24 mouse cellular contexts compared by ENCODE assay signal in genomic region chr1:138166233-138166771, GRCm38 (mm10). TPM values are rescaled to one million over a fixed set of nuclear protein-coding genes. Genes with fewer than 3 reads are reported as not detected.
DNase-seq lines count a peak whose midpoint lies in the region; ATAC-seq lines count a peak whose summit lies in the region.
"Had no signal": no experiment of that assay in that cellular context is flagged by ENCODE, and none has a peak within 500 bp of the region (broad histone marks: within the 10 kb centered on the region; RNA-seq: fewer than 3 reads in every experiment).

No protein-coding gene starts in this region.

- H3K27ac ChIP-seq in intestine, embryonic 15.5 days, result no peak overlapping the region
- no peak overlapping the region for H3K27ac ChIP-seq in heart, embryonic 12.5 days (ENCODE audit: poor library complexity, severe bottlenecking)
- H3K27ac ChIP-seq: embryonic facial prominence, embryonic 10.5 days; embryonic facial prominence, embryonic 12.5 days; forebrain, embryonic 13.5 days; forebrain, embryonic 15.5 days had no signal

- no peaks in the 10 kb centered on the region for H3K36me3 ChIP-seq in intestine, embryonic 15.5 days
- H3K36me3 ChIP-seq in heart, embryonic 12.5 days, result no peaks in the 10 kb centered on the region
- H3K36me3 ChIP-seq: embryonic facial prominence, embryonic 10.5 days; embryonic facial prominence, embryonic 12.5 days; forebrain, embryonic 15.5 days; G1E had no signal

- H3K4me2 ChIP-seq in intestine, embryonic 15.5 days (replicated peaks), result no peak overlapping the region
- no peak overlapping the region for H3K4me2 ChIP-seq in heart, embryonic 12.5 days
- H3K4me2 ChIP-seq: embryonic facial prominence, embryonic 12.5 days; forebrain, embryonic 13.5 days; forebrain, embryonic 15.5 days had no signal

- H3K9me3 ChIP-seq in intestine, embryonic 15.5 days, result no peaks in the 10 kb centered on the region
- H3K9me3 ChIP-seq in heart, embryonic 12.5 days (replicated peaks), result no peaks in the 10 kb centered on the region
- H3K9me3 ChIP-seq: embryonic facial prominence, embryonic 10.5 days; embryonic facial prominence, embryonic 12.5 days; forebrain, embryonic 13.5 days; forebrain, embryonic 15.5 days had no signal

- intact Hi-C loops in heart, postnatal 25 days (cut with DNase I), result no loop called here

- ATAC-seq in activated CD4-positive, CD25-positive, alpha-beta regulatory T cell, adult 4 months, result peak; percentile 31
- peak; percentile 30 for ATAC-seq in inflammation-experienced regulatory T-cells, adult 6 months
- no peak for ATAC-seq in intestine, embryonic 15.5 days
- no peak for ATAC-seq in heart, embryonic 12.5 days (ENCODE audit: insufficient number of reproducible peaks, low FRiP score)
- ATAC-seq: forebrain, embryonic 13.5 days; forebrain, embryonic 15.5 days; forebrain, postnatal 0 days; Patski had no signal

- no peaks in the 10 kb centered on the region for H3K4me1 ChIP-seq in intestine, embryonic 15.5 days (replicated peaks)
- H3K4me1 ChIP-seq in heart, embryonic 12.5 days (replicated peaks), result no peaks in the 10 kb centered on the region
- H3K4me1 ChIP-seq: embryonic facial prominence, embryonic 10.5 days; embryonic facial prominence, embryonic 12.5 days; forebrain, embryonic 13.5 days; forebrain, embryonic 15.5 days had no signal

- H3K27me3 ChIP-seq in intestine, embryonic 15.5 days (replicated peaks), result no peaks in the 10 kb centered on the region
- no peaks in the 10 kb centered on the region for H3K27me3 ChIP-seq in heart, embryonic 12.5 days (replicated peaks)
- H3K27me3 ChIP-seq: CH12.LX; embryonic facial prominence, embryonic 12.5 days; forebrain, embryonic 13.5 days; forebrain, embryonic 15.5 days had no signal

- peak; percentile 65 for DNase-seq in CD4-positive helper T cell, adult 2 months (ENCODE audit: low read depth, low spot score)
- DNase-seq in CD4-positive, CD25-positive, alpha-beta regulatory T cell, adult 2 months (ENCODE audit: low read depth, low spot score), result peak; percentile 60
- DNase-seq in right cerebral cortex, postnatal 14 days, result no peak
- no peak for DNase-seq in heart, postnatal 25 days (ENCODE audit: low spot score)
- DNase-seq: adrenal gland, adult 2 months; adrenal gland, postnatal 10 days; adrenal gland, postnatal 36 days; cerebellum, adult 11-12 months; cerebellum, adult 2 months; cerebellum, adult 9-10 months; cerebellum, postnatal 25 days; forebrain, postnatal 0 days had no signal

- H3K9ac ChIP-seq in intestine, embryonic 15.5 days, result no peak overlapping the region
- H3K9ac ChIP-seq in heart, embryonic 12.5 days, result no peak overlapping the region
- H3K9ac ChIP-seq: embryonic facial prominence, embryonic 12.5 days; forebrain, embryonic 13.5 days; forebrain, embryonic 15.5 days; forebrain, postnatal 0 days had no signal

- H3K4me3 ChIP-seq in intestine, embryonic 15.5 days (replicated peaks), result no peak overlapping the region
- no peak overlapping the region for H3K4me3 ChIP-seq in heart, embryonic 12.5 days
- H3K4me3 ChIP-seq: embryonic facial prominence, embryonic 10.5 days; embryonic facial prominence, embryonic 12.5 days; forebrain, embryonic 13.5 days; forebrain, embryonic 15.5 days had no signal

- WGBS in intestine, embryonic 15.5 days, result 69% methylated on average over 5 of the region's 5 CpGs
- WGBS in heart, embryonic 12.5 days, result 66% methylated on average over 5 of the region's 5 CpGs

RNA-seq across cellular contexts. Expression of gene Ptprc, which starts 9.2 kb away (rescaled TPM):
- polyA plus RNA-seq in activated CD4-positive, CD25-positive, alpha-beta regulatory T cell, adult 4 months (2017; shearing (Covaris generic)), result 1,000 to 10,000 TPM; 1,133 to 1,303 TPM
- polyA plus RNA-seq in inflammation-experienced regulatory T-cells, adult 6 months (2017; shearing (Covaris generic)), result 1,000 to 10,000 TPM; 1,312 to 1,433 (median 1,346) TPM
- 5.5 and 6.3 TPM in 2 replicates for polyA plus RNA-seq in intestine, embryonic 15.5 days (2015; fragmentation: Nextera tagmentation; extraction: Ambion mirVana)
- polyA plus RNA-seq in heart, embryonic 12.5 days (2016; fragmentation: Nextera tagmentation; extraction: Ambion mirVana), result 0.83 and 1.2 TPM in 2 replicates
- 1 to 10 TPM; 4.1 to 6.0 TPM for total RNA-seq in heart, postnatal 25 days (2021)
- polyA plus RNA-seq: C2C12, G1E had no signal

Comparison
In these comparisons a context has a peak if more than half of its experiments do, and no peak if none do; other contexts are left out.
1. DNase-seq: peak in CD4-positive helper T cell, adult 2 months (single experiment) and CD4-positive, CD25-positive, alpha-beta regulatory T cell, adult 2 months (single experiment); none in right cerebral cortex, postnatal 14 days (single experiment) and heart, postnatal 25 days (single experiment).
2. ATAC-seq: peak in activated CD4-positive, CD25-positive, alpha-beta regulatory T cell, adult 4 months (single experiment) and inflammation-experienced regulatory T-cells, adult 6 months (single experiment); none in intestine, embryonic 15.5 days (single experiment) and heart, embryonic 12.5 days (single experiment).
3. RNA of gene Ptprc, which starts 9.2 kb away (polyA plus RNA-seq): 1,312 to 1,433 TPM in inflammation-experienced regulatory T-cells, adult 6 months and 1,133 to 1,303 TPM in activated CD4-positive, CD25-positive, alpha-beta regulatory T cell, adult 4 months; 5.5 to 6.3 TPM in intestine, embryonic 15.5 days and 0.83 to 1.2 TPM in heart, embryonic 12.5 days; every median in the first group is over 100 times any median in the second.